Mouse (Mus musculus) kidney, postnatal 0 days (tissue): ENCODE data around the gene Stk32b. TPM values are rescaled to one million over a fixed set of nuclear protein-coding genes. Genes with fewer than 3 reads are reported as not detected.
A peak's percentile ranks its signal among the peaks of the same experiment; 100 is the strongest.

Experiments used
- ATAC-seq: fragments of 200-750 bp; cut with Nextera tagmentation; replicated peaks from 2 replicates; pipeline ENCODE4 v1.8.0; 2017; ENCODE audit warnings: low read depth, moderate number of reproducible peaks, moderate TSS enrichment, moderate library complexity; ENCODE audit not compliant: low FRiP score
- DNase-seq: peaks from one replicate; pipeline ENCODE4 v3.0.0-alpha.2; 2016; ENCODE audit warnings: low spot score
- H3K27ac ChIP-seq: fragments of 300-500 bp; sonication (generic); 2 replicates; pipeline ENCODE4 v1.5.1; 2014; ENCODE audit warnings: mild to moderate bottlenecking
- H3K27me3 ChIP-seq: fragments of 300-500 bp; sonication (generic); 2 replicates; pipeline ENCODE4 v1.6.1; 2014; ENCODE audit warnings: low read length, mixed read lengths; ENCODE audit not compliant: insufficient read depth
- H3K36me3 ChIP-seq: fragments of 300-500 bp; sonication (generic); 2 replicates; pipeline ENCODE4 v1.6.1; 2014; ENCODE audit warnings: low read length, mixed read lengths; ENCODE audit not compliant: insufficient read depth
- H3K4me1 ChIP-seq: fragments of 300-500 bp; sonication (generic); replicated peaks from 2 replicates; pipeline ENCODE4 v1.6.1; 2014; ENCODE audit warnings: antibody characterized with exemption, low read length, mixed read lengths; ENCODE audit not compliant: insufficient read depth
- H3K4me2 ChIP-seq: fragments of 300-500 bp; sonication (generic); 2 replicates; pipeline ENCODE4 v1.6.1; 2014; ENCODE audit warnings: mild to moderate bottlenecking, low read length, moderate library complexity, mixed read lengths
- H3K4me3 ChIP-seq: fragments of 300-500 bp; sonication (generic); replicated peaks from 2 replicates; pipeline ENCODE4 v1.5.1; 2014; ENCODE audit warnings: low read depth, low read length
- H3K9ac ChIP-seq: fragments of 300-500 bp; sonication (generic); 2 replicates; pipeline ENCODE4 v1.6.1; 2014; ENCODE audit warnings: low read depth, low read length
- H3K9me3 ChIP-seq: fragments of 300-500 bp; sonication (generic); replicated peaks from 2 replicates; pipeline ENCODE4 v1.6.1; 2016; ENCODE audit warnings: low read length, inconsistent platforms, mixed read lengths
- CTCF ChIP-seq: IDR thresholded peaks from 2 replicates; pipeline ENCODE4 v1.5.1; 2016; ENCODE audit warnings: antibody characterized with exemption, low read depth, mild to moderate bottlenecking, moderate library complexity
- WGBS: fragments of 180-500 bp; shearing (Covaris S2); extraction: QIAGEN DNeasy Blood & Tissue Kit; methylation state at CpG from one replicate; pipeline ENCODE4 v1.1.7; 2014; 5-methylcytosine and 5-hydroxymethylcytosine counted together
- polyA plus RNA-seq: library from polyadenylated mRNA; unstranded; fragments of >200 nt; fragmentation: Nextera tagmentation; extraction: Ambion mirVana; gene quantifications from 2 replicates; pipeline ENCODE4 v1.2.1, GENCODE M21; 2015

Stk32b gene
- polyA plus RNA-seq, 1 experiment from 2014 or later: 6.1 TPM

GRCm38 (mm10) chr5:37650681-37651211 lies 66.2 kb downstream of the Stk32b start:
- no peak overlapping the region for H3K4me3 ChIP-seq
- peaks cover 8% of the 10 kb centered on the region; the same call in 1 of the 2 replicates for H3K4me1 ChIP-seq
- ATAC-seq (peak; percentile 91), DNase-seq (peak; percentile 65)
- H3K36me3 ChIP-seq: no peaks in the 10 kb centered on the region
- H3K27ac ChIP-seq: peak overlapping the region; percentile 88
- H3K27me3 ChIP-seq: no peaks in the 10 kb centered on the region
- 0 out of 2 replicates have a peak, but pooled peaks cover 3% of the 10 kb centered on the region for H3K9me3 ChIP-seq
- 46% methylated on average over 10 of the region's 10 CpGs for WGBS
- TF ChIP-seq CTCF: no peak
- no peak overlapping the region for H3K4me2 ChIP-seq
- no peak overlapping the region for H3K9ac ChIP-seq

- 0 out of 2 replicates have a peak, but pooled peaks cover 3% of the 10 kb centered on the region for H3K9me3 ChIP-seq
- ATAC-seq: no peak
- no peak overlapping the region for H3K4me2 ChIP-seq
- no peaks in the 10 kb centered on the region for H3K36me3 ChIP-seq
- H3K4me3 ChIP-seq: no peak overlapping the region
- peak overlapping the region; percentile 88 for H3K27ac ChIP-seq
- WGBS: 69% methylated on average over 1 of the region's 1 CpGs
- no peaks in the 10 kb centered on the region for H3K27me3 ChIP-seq
- peaks cover 8% of the 10 kb centered on the region; the same call in 1 of the 2 replicates for H3K4me1 ChIP-seq
- no peak for DNase-seq
- TF ChIP-seq CTCF: no peak
- no peak overlapping the region for H3K9ac ChIP-seq
Observed at GRCm38 (mm10) chr5:37650089-37650601, 66.8 kb downstream of the Stk32b start.

- Histone ChIP-seq H3K27me3 (no peaks in the 10 kb centered on the region), H3K4me2 (no peak overlapping the region), H3K4me3 (no peak overlapping the region), H3K9me3 (0 out of 2 replicates have a peak, but pooled peaks cover 3% of the 10 kb centered on the region), H3K9ac (no peak overlapping the region), H3K4me1 (no peaks in the 10 kb centered on the region), H3K27ac (no peak overlapping the region), H3K36me3 (no peaks in the 10 kb centered on the region)
- DNase-seq (no peak), ATAC-seq (no peak)
- no peak for TF ChIP-seq CTCF
- WGBS: 73% methylated on average over 7 of the region's 7 CpGs
Observed at GRCm38 (mm10) chr5:37644082-37644481, 72.9 kb downstream of the Stk32b start.

- no peaks in the 10 kb centered on the region for H3K27me3 ChIP-seq
- DNase-seq: no peak
Observed at GRCm38 (mm10) chr5:37642486-37642885, 74.5 kb downstream of the Stk32b start.

GRCm38 (mm10) chr5:37634791-37635190 lies 82.2 kb downstream of the Stk32b start:
- H3K27me3 ChIP-seq: no peaks in the 10 kb centered on the region
- no peaks in the 10 kb centered on the region for H3K9me3 ChIP-seq
- H3K4me3 ChIP-seq: no peak overlapping the region
- no peak for TF ChIP-seq CTCF
- DNase-seq (no peak), ATAC-seq (no peak)
- 83% methylated on average over 2 of the region's 2 CpGs for WGBS
- no peak overlapping the region for H3K27ac ChIP-seq
- H3K9ac ChIP-seq: no peak overlapping the region
- H3K4me1 ChIP-seq: no peaks in the 10 kb centered on the region
- H3K4me2 ChIP-seq: no peak overlapping the region
- no peaks in the 10 kb centered on the region for H3K36me3 ChIP-seq

More at GRCm38 (mm10) chr5:37642486-37642885, 74.5 kb downstream of the Stk32b start:
- no peak for TF ChIP-seq CTCF
- no peaks in the 10 kb centered on the region for H3K36me3 ChIP-seq
- ATAC-seq: no peak
- no peak overlapping the region for H3K9ac ChIP-seq
- H3K4me3 ChIP-seq: no peak overlapping the region
- 80% methylated on average over 7 of the region's 7 CpGs for WGBS
- H3K9me3 ChIP-seq: no peaks in the 10 kb centered on the region
- no peak overlapping the region for H3K27ac ChIP-seq
- no peaks in the 10 kb centered on the region for H3K4me1 ChIP-seq
- no peak overlapping the region for H3K4me2 ChIP-seq

GRCm38 (mm10) chr5:37627437-37628163 lies 89.4 kb downstream of the Stk32b start:
- Histone ChIP-seq H3K27me3 (no peaks in the 10 kb centered on the region), H3K4me3 (no peak overlapping the region), H3K9me3 (no peaks in the 10 kb centered on the region), H3K36me3 (no peaks in the 10 kb centered on the region), H3K4me2 (no peak overlapping the region), H3K27ac (no peak overlapping the region), H3K9ac (no peak overlapping the region), H3K4me1 (no peaks in the 10 kb centered on the region)
- WGBS: 88% methylated on average over 8 of the region's 8 CpGs
- TF ChIP-seq CTCF: no peak
- ATAC-seq (no peak), DNase-seq (no peak)
